Mouse (Mus musculus) hindbrain, embryonic 16.5 days (tissue): ENCODE results near the gene BC051665. TPM values are rescaled to one million over a fixed set of nuclear protein-coding genes. Genes with fewer than 3 reads are reported as not detected.

Experiments used
- ATAC-seq: fragments of 200-750 bp; cut with Nextera tagmentation; 2 replicates; pipeline ENCODE4 v1.8.0; 2017; ENCODE audit warnings: moderate TSS enrichment, moderate library complexity
- H3K27ac ChIP-seq: fragments of 300-500 bp; sonication (generic); 2 replicates; pipeline ENCODE4 v1.5.1; 2014; ENCODE audit warnings: low read depth, mild to moderate bottlenecking, control low read depth, low read length, moderate library complexity
- H3K27me3 ChIP-seq: fragments of 300-500 bp; sonication (generic); replicated peaks from 2 replicates; pipeline ENCODE4 v1.6.1; 2014; ENCODE audit warnings: low read length; ENCODE audit not compliant: control insufficient read depth, insufficient read depth
- H3K36me3 ChIP-seq: fragments of 300-500 bp; sonication (generic); 2 replicates; pipeline ENCODE4 v1.6.1; 2014; ENCODE audit warnings: mild to moderate bottlenecking, low read length, moderate library complexity, mixed read lengths; ENCODE audit not compliant: control insufficient read depth, insufficient read depth
- H3K4me1 ChIP-seq: fragments of 300-500 bp; sonication (generic); 2 replicates; pipeline ENCODE4 v1.6.1; 2014; ENCODE audit warnings: low read depth, low read length; ENCODE audit not compliant: control insufficient read depth, insufficient read depth
- H3K4me2 ChIP-seq: fragments of 300-500 bp; sonication (generic); 2 replicates; pipeline ENCODE4 v1.6.1; 2014; ENCODE audit warnings: mild to moderate bottlenecking, low read length, control low read depth, moderate library complexity
- H3K4me3 ChIP-seq: fragments of 300-500 bp; sonication (generic); 2 replicates; pipeline ENCODE4 v1.5.1; 2014; ENCODE audit warnings: mild to moderate bottlenecking, low read length, control low read depth, moderate library complexity
- H3K9ac ChIP-seq: fragments of 300-500 bp; sonication (generic); 2 replicates; pipeline ENCODE4 v1.6.1; 2014; ENCODE audit warnings: low read depth, mild to moderate bottlenecking, control low read depth, low read length, moderate library complexity
- H3K9me3 ChIP-seq: fragments of 300-500 bp; sonication (generic); 2 replicates; pipeline ENCODE4 v1.6.1; 2014; ENCODE audit warnings: mild to moderate bottlenecking, low read length, moderate library complexity; ENCODE audit not compliant: control insufficient read depth
- WGBS: fragments of 180-500 bp; shearing (Covaris S2); extraction: QIAGEN DNeasy Blood & Tissue Kit; methylation state at CpG from one replicate; pipeline ENCODE4 v1.1.7; 2014; 5-methylcytosine and 5-hydroxymethylcytosine counted together
- polyA plus RNA-seq: library from polyadenylated mRNA; unstranded; fragments of >200 nt; fragmentation: Nextera tagmentation; extraction: Ambion mirVana; gene quantifications from 2 replicates; pipeline ENCODE4 v1.2.1, GENCODE M21; 2015

BC051665 gene
- polyA plus RNA-seq, 1 experiment from 2014 or later: not detected

- no peaks in the 10 kb centered on the region for H3K27me3 ChIP-seq
- H3K9me3 ChIP-seq: no peaks in the 10 kb centered on the region
- H3K36me3 ChIP-seq: peaks cover 9% of the 10 kb centered on the region
- H3K27ac ChIP-seq: no peak overlapping the region
- no peak overlapping the region for H3K4me3 ChIP-seq
- H3K4me2 ChIP-seq: no peak overlapping the region
- no peak for ATAC-seq
- no peak overlapping the region for H3K9ac ChIP-seq
- WGBS: 89% methylated on average over 1 of the region's 1 CpGs
- H3K4me1 ChIP-seq: peaks cover 3% of the 10 kb centered on the region; the same call in 1 of the 2 replicates
Measured at GRCm38 (mm10) chr13:60747201-60747600, 39.0 kb downstream of the BC051665 start.

DNA sequence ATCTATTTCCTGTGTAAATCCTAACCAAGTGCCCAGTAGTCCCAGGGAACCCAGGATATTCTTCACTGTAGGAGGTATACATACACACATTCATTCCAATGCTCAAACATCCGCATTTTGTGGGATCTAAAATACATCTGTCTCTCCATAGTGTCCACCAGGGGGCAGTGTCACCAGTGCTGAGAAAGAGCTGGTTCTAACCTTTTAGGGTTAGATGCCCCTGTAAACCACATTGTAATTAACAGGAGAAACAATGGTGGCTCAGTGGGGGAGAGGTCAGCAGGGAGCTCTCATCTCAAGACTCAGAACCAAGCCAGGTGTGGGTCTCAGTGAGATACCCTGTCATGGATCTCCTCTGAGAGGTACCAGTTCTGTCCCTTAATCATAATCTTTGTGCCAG is 39.9 kb downstream of the BC051665 start:
- ATAC-seq: no peak
- H3K9me3 ChIP-seq: no peaks in the 10 kb centered on the region
- H3K4me2 ChIP-seq: no peak overlapping the region
- H3K9ac ChIP-seq: no peak overlapping the region
- H3K36me3 ChIP-seq: peaks cover 4% of the 10 kb centered on the region
- H3K4me1 ChIP-seq: peaks cover 3% of the 10 kb centered on the region; the same call in 1 of the 2 replicates
- no peak overlapping the region for H3K27ac ChIP-seq
- no peaks in the 10 kb centered on the region for H3K27me3 ChIP-seq
- H3K4me3 ChIP-seq: no peak overlapping the region
- WGBS: 44% methylated on average over 1 of the region's 1 CpGs

DNA sequence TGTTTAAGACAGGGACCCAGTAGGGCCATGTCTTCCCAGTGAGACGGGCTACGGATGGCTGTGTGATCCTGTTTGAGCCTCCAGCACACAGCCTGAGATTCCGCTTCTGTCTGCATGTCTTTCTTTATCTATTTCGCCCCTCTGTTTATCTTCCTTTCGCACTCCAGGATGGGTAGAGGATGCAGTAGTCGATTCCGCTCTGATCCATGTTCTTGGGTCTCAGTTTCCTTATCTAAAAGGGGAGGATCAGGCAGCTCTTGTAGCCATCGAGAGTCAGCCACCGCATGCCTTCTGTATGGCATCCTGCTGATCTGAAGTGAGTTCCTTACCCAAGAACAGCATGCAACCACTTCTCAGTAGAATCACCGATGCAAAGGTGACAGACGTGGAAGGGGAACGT is 40.8 kb downstream of the BC051665 start:
- Histone ChIP-seq H3K27ac (no peak overlapping the region), H3K9ac (no peak overlapping the region), H3K36me3 (peaks cover 2% of the 10 kb centered on the region; the same call in 1 of the 2 replicates), H3K9me3 (no peaks in the 10 kb centered on the region), H3K4me2 (no peak overlapping the region), H3K27me3 (no peaks in the 10 kb centered on the region), H3K4me1 (peaks cover 3% of the 10 kb centered on the region; the same call in 1 of the 2 replicates), H3K4me3 (no peak overlapping the region)
- ATAC-seq: no peak
- 90% methylated on average over 12 of the region's 12 CpGs for whole genome bisulfite sequencing

DNA sequence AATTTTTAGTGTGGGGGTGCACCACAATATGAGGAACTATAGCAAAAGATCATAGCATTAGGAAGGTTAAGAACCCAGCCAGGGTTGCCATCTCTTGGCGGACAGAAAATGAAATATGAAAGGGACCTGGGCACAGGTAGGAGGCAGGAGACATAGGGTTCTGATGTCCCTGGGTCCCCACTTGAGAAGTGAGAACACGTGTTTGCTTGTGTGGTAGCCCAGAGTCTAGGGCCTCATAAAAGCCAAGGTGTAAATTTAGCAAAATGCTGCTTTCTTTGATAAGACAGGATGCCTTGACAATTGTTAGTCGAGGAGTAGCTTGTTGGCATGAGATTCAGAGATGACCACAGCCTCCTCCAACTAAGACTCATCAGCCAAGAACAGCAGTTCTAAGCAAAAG is 41.4 kb downstream of the BC051665 start:
- no peak for ATAC-seq
- WGBS: 96% methylated on average over 3 of the region's 3 CpGs
- no peak overlapping the region for H3K4me2 ChIP-seq
- H3K27ac ChIP-seq: no peak overlapping the region
- H3K27me3 ChIP-seq: no peaks in the 10 kb centered on the region
- no peak overlapping the region for H3K9ac ChIP-seq
- H3K4me3 ChIP-seq: no peak overlapping the region
- peaks cover 9% of the 10 kb centered on the region; the same call in 1 of the 2 replicates for H3K36me3 ChIP-seq
- H3K4me1 ChIP-seq: peaks cover 3% of the 10 kb centered on the region; the same call in 1 of the 2 replicates
- H3K9me3 ChIP-seq: no peaks in the 10 kb centered on the region

- Histone ChIP-seq H3K9me3 (no peaks in the 10 kb centered on the region), H3K36me3 (peaks cover 9% of the 10 kb centered on the region; the same call in 1 of the 2 replicates), H3K9ac (no peak overlapping the region), H3K27ac (no peak overlapping the region), H3K27me3 (no peaks in the 10 kb centered on the region), H3K4me3 (no peak overlapping the region), H3K4me2 (no peak overlapping the region), H3K4me1 (peaks cover 3% of the 10 kb centered on the region; the same call in 1 of the 2 replicates)
- WGBS: 35% methylated on average over 7 of the region's 7 CpGs
- ATAC-seq: peak; percentile 67
Measured at GRCm38 (mm10) chr13:60744078-60744460, 42.1 kb downstream of the BC051665 start.

DNA sequence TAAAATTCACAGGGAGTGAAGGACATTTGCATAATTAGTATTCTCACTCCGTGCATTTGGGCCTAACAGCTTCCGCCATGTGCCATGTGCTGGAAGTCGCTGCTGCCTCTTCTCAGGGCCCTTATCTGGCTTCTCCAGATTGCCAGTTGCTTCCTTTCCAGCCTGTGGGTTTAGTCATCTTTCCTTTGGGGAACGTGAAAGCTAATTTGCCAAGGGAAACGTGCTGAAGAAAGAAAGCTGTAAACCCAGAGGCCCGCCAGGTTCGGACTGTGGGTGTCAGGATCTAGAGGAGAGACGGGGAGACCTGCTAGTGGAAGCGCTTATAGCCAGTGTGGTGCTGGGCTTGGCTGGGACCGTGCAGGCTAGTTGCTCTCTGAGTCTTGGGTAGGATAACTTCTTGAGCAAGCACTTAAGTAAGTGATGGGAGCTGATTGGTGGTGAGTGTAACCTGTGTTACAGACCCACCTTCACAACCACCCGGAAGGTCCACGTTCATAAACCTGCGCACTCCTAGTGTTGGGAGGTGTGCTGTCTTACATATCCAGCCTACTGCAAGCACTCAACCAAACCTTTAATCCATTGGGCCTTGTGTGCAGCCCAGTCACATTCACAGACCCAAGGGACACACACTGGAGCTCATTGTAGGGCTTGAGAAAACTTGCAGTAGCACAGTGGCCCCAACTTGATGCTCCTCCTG is 42.6 kb downstream of the BC051665 start:
- 65% methylated on average over 13 of the region's 13 CpGs for WGBS
- peak; percentile 15 for ATAC-seq
- Histone ChIP-seq H3K4me3 (no peak overlapping the region), H3K36me3 (peaks cover 9% of the 10 kb centered on the region; the same call in 1 of the 2 replicates), H3K27me3 (no peaks in the 10 kb centered on the region), H3K4me1 (peaks cover 3% of the 10 kb centered on the region; the same call in 1 of the 2 replicates), H3K9ac (no peak overlapping the region), H3K9me3 (no peaks in the 10 kb centered on the region), H3K4me2 (no peak overlapping the region), H3K27ac (no peak overlapping the region)

DNA sequence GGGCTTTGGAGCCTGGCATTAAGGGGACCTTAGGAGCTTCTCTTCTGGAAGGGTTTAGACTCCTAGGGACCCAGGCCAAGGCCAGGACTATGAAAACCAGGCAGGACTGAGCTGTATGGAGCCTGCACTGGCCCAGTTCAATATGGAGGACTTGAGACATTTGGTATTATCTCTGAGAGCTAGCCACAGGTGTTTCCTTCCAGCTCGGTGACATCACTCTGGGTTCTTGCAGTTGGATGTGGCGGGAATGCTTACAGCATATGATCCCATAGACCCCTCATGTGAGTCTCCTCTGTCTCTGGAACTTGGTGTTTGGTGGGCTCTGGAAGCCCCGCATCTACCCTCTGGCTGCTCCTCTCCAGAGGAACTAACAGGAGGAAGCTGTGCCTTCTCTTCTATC is 43.6 kb downstream of the BC051665 start:
- Histone ChIP-seq H3K4me3 (no peak overlapping the region), H3K4me2 (no peak overlapping the region), H3K27me3 (no peaks in the 10 kb centered on the region), H3K36me3 (peaks cover 9% of the 10 kb centered on the region; the same call in 1 of the 2 replicates), H3K9ac (no peak overlapping the region), H3K4me1 (peaks cover 6% of the 10 kb centered on the region), H3K27ac (no peak overlapping the region), H3K9me3 (no peaks in the 10 kb centered on the region)
- no peak for ATAC-seq
- WGBS: 86% methylated on average over 3 of the region's 3 CpGs

GRCm38 (mm10) chr13:60740248-60740647 is 45.9 kb downstream of the BC051665 start:
- no peak overlapping the region for H3K4me3 ChIP-seq
- H3K36me3 ChIP-seq: peaks cover 9% of the 10 kb centered on the region; the same call in 1 of the 2 replicates
- no peaks in the 10 kb centered on the region for H3K9me3 ChIP-seq
- no peak for ATAC-seq
- no peak overlapping the region for H3K4me2 ChIP-seq
- no peak overlapping the region for H3K27ac ChIP-seq
- no peak overlapping the region for H3K9ac ChIP-seq
- no peaks in the 10 kb centered on the region for H3K27me3 ChIP-seq
- peaks cover 6% of the 10 kb centered on the region for H3K4me1 ChIP-seq
- WGBS: 89% methylated on average over 6 of the region's 6 CpGs

DNA sequence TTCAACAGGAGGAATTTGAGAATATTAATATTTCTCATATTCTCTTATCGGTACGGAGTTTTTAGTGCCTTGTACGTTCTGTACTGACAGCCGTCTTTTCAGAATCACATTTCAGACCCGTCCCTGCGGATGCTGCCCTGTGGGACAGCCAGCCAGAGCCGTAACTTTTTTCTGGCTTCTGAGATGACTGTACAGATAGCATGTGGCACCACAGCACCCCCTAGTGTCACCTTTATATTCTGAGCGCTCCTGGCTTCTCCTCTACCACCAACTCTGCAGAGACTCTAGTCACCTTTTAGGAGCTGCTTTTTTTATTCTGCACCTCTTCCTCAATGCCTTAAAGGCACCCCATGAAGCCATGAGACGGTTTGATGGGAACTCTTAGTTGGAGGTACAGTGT is 47.7 kb downstream of the BC051665 start:
- Histone ChIP-seq H3K9ac (no peak overlapping the region), H3K4me2 (no peak overlapping the region; the same call in 1 of the 2 replicates), H3K36me3 (peaks cover 9% of the 10 kb centered on the region), H3K27ac (no peak overlapping the region), H3K27me3 (no peaks in the 10 kb centered on the region), H3K4me3 (no peak overlapping the region), H3K4me1 (peaks cover 3% of the 10 kb centered on the region; the same call in 1 of the 2 replicates), H3K9me3 (no peaks in the 10 kb centered on the region)
- WGBS: 11% methylated on average over 9 of the region's 9 CpGs
- peak; percentile 73 for ATAC-seq
